Mouse (Mus musculus) kidney, adult 2 months (tissue): Measurements from ENCODE around the gene Cnot2. TPM values are rescaled to one million over a fixed set of nuclear protein-coding genes. Genes with fewer than 3 reads are reported as not detected.
A peak's percentile ranks its signal among the peaks of the same experiment; 100 is the strongest.
"Not testable (repeated sequence)": the region's sequence is repeated elsewhere in the genome, so short reads cannot be mapped to it uniquely, and the experiment has no call there.

Experiments
- DNase-seq: peaks from one replicate; pipeline ENCODE4 v3.0.0; 2021
- H3K27ac ChIP-seq: fragments of 200-500 bp; 2 replicates; pipeline ENCODE4 v1.5.1; 2012; ENCODE audit warnings: low read depth, low read length, control low read depth, inconsistent platforms; ENCODE audit not compliant: insufficient read depth
- H3K27me3 ChIP-seq: fragments of 200-500 bp; replicated peaks from 2 replicates; pipeline ENCODE4 v1.6.1; 2012; ENCODE audit warnings: mild to moderate bottlenecking, moderate library complexity, low read length, inconsistent platforms; ENCODE audit not compliant: control insufficient read depth, insufficient read depth
- H3K36me3 ChIP-seq: fragments of 200-500 bp; 2 replicates; pipeline ENCODE4 v1.6.1; 2012; ENCODE audit warnings: mild to moderate bottlenecking, moderate library complexity, low read length, inconsistent platforms; ENCODE audit not compliant: control insufficient read depth, insufficient read depth
- H3K4me1 ChIP-seq: fragments of 200-500 bp; 2 replicates; pipeline ENCODE4 v1.6.1; 2011; ENCODE audit warnings: low read length; ENCODE audit not compliant: control insufficient read depth, insufficient read depth
- H3K4me3 ChIP-seq: fragments of 200-500 bp; 2 replicates; pipeline ENCODE4 v1.5.1; 2011; ENCODE audit warnings: mild to moderate bottlenecking, low read depth, low read length, control low read depth; ENCODE audit not compliant: insufficient read depth
- CTCF ChIP-seq: fragments of 200-500 bp; conservative IDR thresholded peaks from 2 replicates; pipeline ENCODE4 v1.5.1; 2011; ENCODE audit warnings: low read depth, mild to moderate bottlenecking, control low read depth, low read length, moderate library complexity, mixed read lengths; ENCODE audit not compliant: insufficient read depth, insufficient read length
- POLR2A ChIP-seq: fragments of 200-500 bp; IDR thresholded peaks from one replicate; pipeline ENCODE4 v1.6.1; 2011; ENCODE audit warnings: low read depth, low read length, control low read depth
- WGBS: fragments of 180-500 bp; shearing (Covaris S2); methylation state at CpG from one replicate; pipeline ENCODE4 v1.1.7; 2018; 5-methylcytosine and 5-hydroxymethylcytosine counted together
- polyA plus RNA-seq: library from polyadenylated mRNA; depleted of rRNA; stranded (reverse); fragments of >200 nt; gene quantifications from 2 replicates; pipeline ENCODE4 v1.2.3, GENCODE M21; 2012

The Cnot2 gene
- polyA plus RNA-seq, 1 experiment: 32.5 TPM

DNA sequence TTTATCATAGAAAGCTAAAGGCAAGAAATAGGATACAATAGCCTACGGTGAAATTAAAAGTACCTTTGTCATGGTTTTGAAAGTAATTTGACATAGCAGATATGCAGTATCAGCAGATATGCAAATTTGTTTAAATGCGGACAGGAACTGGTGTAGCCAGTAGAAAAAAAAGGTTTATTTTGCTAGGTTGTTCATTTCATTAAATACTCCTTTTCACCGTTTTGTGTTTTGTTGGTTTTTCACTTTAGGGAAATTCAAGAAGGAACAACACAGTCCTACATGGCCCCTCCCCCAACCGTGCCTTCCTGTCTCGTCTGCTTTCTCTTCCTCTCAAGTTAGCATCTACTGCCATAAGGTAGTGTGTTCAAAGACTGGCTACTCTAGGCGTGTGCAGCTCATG lies 1.4 kb upstream of the Cnot2 start:
- peak; percentile 40 for DNase-seq
- Histone ChIP-seq H3K27me3 (no peaks in the 10 kb centered on the region), H3K4me3 (no peak overlapping the region), H3K36me3 (no peaks in the 10 kb centered on the region; the same call in 1 of the 2 replicates), H3K27ac (no peak overlapping the region), H3K4me1 (peaks cover 3% of the 10 kb centered on the region; the same call in 1 of the 2 replicates)
- TF ChIP-seq POLR2A (no peak), CTCF (no peak)
- WGBS: 20% methylated on average over 6 of the region's 6 CpGs

- Histone ChIP-seq H3K4me1 (peaks cover 3% of the 10 kb centered on the region; the same call in 1 of the 2 replicates), H3K36me3 (no peaks in the 10 kb centered on the region; the same call in 1 of the 2 replicates), H3K27me3 (no peaks in the 10 kb centered on the region), H3K4me3 (peak overlapping the region; percentile 88), H3K27ac (peak overlapping the region; percentile 87)
- TF ChIP-seq POLR2A: no peak
- no peak for TF ChIP-seq CTCF
- under 1% methylated on average over 67 of the region's 67 CpGs for WGBS
- peak; percentile 76 for DNase-seq
These were observed 589 bp upstream of the Cnot2 start for GRCm38 (mm10) chr10:116581719-116582481.

- peak; percentile 44 for DNase-seq
- TF ChIP-seq POLR2A (no peak), CTCF (no peak)
- under 1% methylated on average over 45 of the region's 71 CpGs for WGBS
- no peaks in the 10 kb centered on the region for H3K27me3 ChIP-seq
- no peaks in the 10 kb centered on the region; the same call in 1 of the 2 replicates for H3K36me3 ChIP-seq
- H3K4me3 ChIP-seq: peak overlapping the region; percentile 88
- peaks cover 3% of the 10 kb centered on the region; the same call in 1 of the 2 replicates for H3K4me1 ChIP-seq
- H3K27ac ChIP-seq: peak overlapping the region; percentile 31; the same call in 1 of the 2 replicates
These were observed 536 bp downstream of the Cnot2 start for GRCm38 (mm10) chr10:116580591-116581358.

GRCm38 (mm10) chr10:116579478-116579877 lies 1.8 kb downstream of the Cnot2 start:
- DNase-seq: no peak
- Histone ChIP-seq H3K4me1 (peaks cover 3% of the 10 kb centered on the region; the same call in 1 of the 2 replicates), H3K4me3 (no peak overlapping the region), H3K27ac (no peak overlapping the region), H3K36me3 (no peaks in the 10 kb centered on the region; the same call in 1 of the 2 replicates), H3K27me3 (no peaks in the 10 kb centered on the region)
- TF ChIP-seq CTCF (no peak), POLR2A (no peak)

DNA sequence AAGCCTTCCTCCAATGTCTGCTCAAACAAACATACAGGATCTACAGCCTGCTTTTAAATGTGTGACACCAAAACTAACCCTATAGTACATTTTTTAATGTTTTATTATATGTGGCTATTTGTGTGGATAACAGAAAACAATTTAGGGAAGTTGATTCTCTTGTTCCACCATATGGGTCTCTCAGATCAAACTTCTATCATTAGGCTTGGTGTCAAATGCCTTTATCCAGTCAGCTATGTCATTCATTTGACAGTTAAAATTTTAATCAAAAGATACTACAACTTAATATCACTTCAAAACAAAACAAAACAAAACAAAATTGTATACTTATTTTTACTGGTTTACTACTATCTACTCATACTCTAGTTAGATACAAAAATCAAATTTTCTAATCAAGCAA lies 2.9 kb downstream of the Cnot2 start:
- DNase-seq: no peak
- no peaks in the 10 kb centered on the region for H3K36me3 ChIP-seq
- TF ChIP-seq CTCF (no peak), POLR2A (no peak)
- no peaks in the 10 kb centered on the region for H3K27me3 ChIP-seq
- H3K27ac ChIP-seq: no peak overlapping the region
- H3K4me1 ChIP-seq: peaks cover 3% of the 10 kb centered on the region; the same call in 1 of the 2 replicates
- H3K4me3 ChIP-seq: no peak overlapping the region

GRCm38 (mm10) chr10:116577181-116577580 lies 4.1 kb downstream of the Cnot2 start:
- H3K27ac ChIP-seq: no peak overlapping the region
- WGBS: 86% methylated on average over 3 of the region's 3 CpGs
- H3K27me3 ChIP-seq: no peaks in the 10 kb centered on the region
- TF ChIP-seq POLR2A (no peak), CTCF (no peak)
- H3K36me3 ChIP-seq: no peaks in the 10 kb centered on the region
- H3K4me3 ChIP-seq: no peak overlapping the region
- no peak for DNase-seq
- H3K4me1 ChIP-seq: no peaks in the 10 kb centered on the region; the same call in 1 of the 2 replicates

DNA sequence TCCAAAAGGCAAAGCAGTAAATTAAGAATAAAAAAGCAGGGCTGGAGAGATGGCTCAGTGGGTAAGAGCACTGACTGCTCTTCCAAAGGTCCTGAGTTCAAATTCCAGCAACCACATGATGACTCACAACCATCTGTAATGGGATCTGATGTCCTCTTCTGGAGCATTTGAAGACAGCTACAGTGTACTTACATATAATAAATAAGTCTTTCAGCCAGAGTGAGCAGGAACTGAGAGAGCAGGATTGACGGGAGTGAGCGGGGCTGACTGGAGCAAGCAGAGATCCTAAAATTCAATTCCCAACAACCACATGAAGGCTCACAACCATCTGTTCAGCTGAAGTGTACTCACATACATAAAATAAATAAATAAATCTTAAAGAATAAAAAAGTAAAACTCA lies 5.2 kb downstream of the Cnot2 start:
- not testable (repeated sequence) for H3K27me3 ChIP-seq, H3K36me3 ChIP-seq, H3K4me1 ChIP-seq, H3K4me3 ChIP-seq, H3K27ac ChIP-seq, DNase-seq
- 70% methylated on average over 2 of the region's 2 CpGs for WGBS
